Mouse (Mus musculus): ENCODE measurements around the gene Rtn4.
"Not testable (repeated sequence)": the region's sequence is repeated elsewhere in the genome, so short reads cannot be mapped to it uniquely, and the experiment has no call there.

The Rtn4 gene

GRCm38 (mm10) chr11:29714114-29714513, 21.4 kb downstream of the Rtn4 start:
- no peak for DNase-seq (ENCODE audit: low spot score)

GRCm38 (mm10) chr11:29714789-29715188, 22.0 kb downstream of the Rtn4 start:
- peak; percentile 29 for DNase-seq (ENCODE audit: low spot score)

- DNase-seq (ENCODE audit: low spot score), result no peak
Observed at GRCm38 (mm10) chr11:29715499-29715898, 22.8 kb downstream of the Rtn4 start.

GRCm38 (mm10) chr11:29718541-29718940, 25.8 kb downstream of the Rtn4 start:
- peak; percentile 48 for DNase-seq (ENCODE audit: low spot score)

- no peak for DNase-seq (ENCODE audit: low spot score)
Observed at GRCm38 (mm10) chr11:29719597-29719996, 26.9 kb downstream of the Rtn4 start.

GRCm38 (mm10) chr11:29724213-29724612, 31.5 kb downstream of the Rtn4 start:
- DNase-seq (ENCODE audit: low spot score), result no peak

- DNase-seq (ENCODE audit: low spot score), result no peak
Observed at GRCm38 (mm10) chr11:29725167-29725566, 32.4 kb downstream of the Rtn4 start.

GRCm38 (mm10) chr11:29725610-29726009, 32.9 kb downstream of the Rtn4 start:
- DNase-seq (ENCODE audit: low spot score), result no peak

- no peak for DNase-seq (ENCODE audit: low spot score)
Observed at GRCm38 (mm10) chr11:29727901-29728300, 35.2 kb downstream of the Rtn4 start.

GRCm38 (mm10) chr11:29739752-29740151, 47.0 kb downstream of the Rtn4 start:
- DNase-seq (ENCODE audit: low spot score), result no peak

- DNase-seq (ENCODE audit: low spot score), result no peak
Observed at GRCm38 (mm10) chr11:29744760-29745430, 52.1 kb downstream of the Rtn4 start.

- DNase-seq (ENCODE audit: low spot score), result no peak
Observed at GRCm38 (mm10) chr11:29745513-29745912, 52.8 kb downstream of the Rtn4 start.

- DNase-seq (ENCODE audit: low spot score), result no peak
Observed at GRCm38 (mm10) chr11:29746203-29746602, 53.5 kb downstream of the Rtn4 start.

- DNase-seq (ENCODE audit: low spot score), result no peak
Observed at GRCm38 (mm10) chr11:29747365-29747764, 54.6 kb downstream of the Rtn4 start.

GRCm38 (mm10) chr11:29747881-29748280, 55.1 kb downstream of the Rtn4 start:
- DNase-seq (ENCODE audit: low spot score), result no peak

- DNase-seq (ENCODE audit: low spot score), result no peak
Observed at GRCm38 (mm10) chr11:29748750-29749467, 56.2 kb downstream of the Rtn4 start.

- DNase-seq (ENCODE audit: low spot score), result no peak
Observed at GRCm38 (mm10) chr11:29749468-29749829, 56.7 kb downstream of the Rtn4 start.

GRCm38 (mm10) chr11:29751013-29751412, 58.3 kb downstream of the Rtn4 start:
- no peak for DNase-seq (ENCODE audit: low spot score)

- DNase-seq (ENCODE audit: low spot score), result no peak
Observed at GRCm38 (mm10) chr11:29751648-29752611, 59.2 kb downstream of the Rtn4 start.

- not testable (repeated sequence) for DNase-seq (ENCODE audit: low spot score)
Observed at GRCm38 (mm10) chr11:29756007-29756406, 63.3 kb downstream of the Rtn4 start.

GRCm38 (mm10) chr11:29758617-29759016, 65.9 kb downstream of the Rtn4 start:
- DNase-seq (ENCODE audit: low spot score), result no peak

GRCm38 (mm10) chr11:29761387-29761786, 68.6 kb downstream of the Rtn4 start:
- DNase-seq (ENCODE audit: low spot score), result no peak

- no peak for DNase-seq (ENCODE audit: low spot score)
Observed at GRCm38 (mm10) chr11:29762768-29763167, 70.0 kb downstream of the Rtn4 start.
